Mouse (Mus musculus): ENCODE measurements around the gene Ubash3a. TPM values are rescaled to one million over a fixed set of nuclear protein-coding genes. Genes with fewer than 3 reads are reported as not detected.
"Not testable (repeated sequence)": the region's sequence is repeated elsewhere in the genome, so short reads cannot be mapped to it uniquely, and the experiment has no call there.

Ubash3a gene
- polyA plus RNA-seq, 1 experiment from 2014 or later, result not detected

GRCm38 (mm10) chr17:31265831-31266230 lies 58.2 kb downstream of the Ubash3a start:
- no peak overlapping the region for H3K4me2 ChIP-seq
- H3K4me1 ChIP-seq (replicated peaks), result no peaks in the 10 kb centered on the region
- H3K9me3 ChIP-seq, result no peaks in the 10 kb centered on the region
- no peak overlapping the region for H3K27ac ChIP-seq (replicated peaks)
- no peak overlapping the region for H3K4me3 ChIP-seq
- no peak for ATAC-seq (ENCODE audit: low read depth)
- WGBS, result 91% methylated on average over 9 of the region's 9 CpGs
- H3K9ac ChIP-seq, result no peak overlapping the region
- H3K36me3 ChIP-seq, result no peaks in the 10 kb centered on the region
- H3K27me3 ChIP-seq, result no peaks in the 10 kb centered on the region

- Histone ChIP-seq H3K27ac (replicated peaks) (no peak overlapping the region), H3K4me3 (no peak overlapping the region), H3K27me3 (no peaks in the 10 kb centered on the region), H3K4me1 (replicated peaks) (no peaks in the 10 kb centered on the region), H3K9me3 (no peaks in the 10 kb centered on the region), H3K4me2 (no peak overlapping the region), H3K36me3 (no peaks in the 10 kb centered on the region), H3K9ac (no peak overlapping the region)
- 88% methylated on average over 7 of the region's 7 CpGs for WGBS
- ATAC-seq (ENCODE audit: low read depth), result no peak
These were observed 58.8 kb downstream of the Ubash3a start for GRCm38 (mm10) chr17:31266321-31266950.

- no peak overlapping the region for H3K4me3 ChIP-seq
- no peaks in the 10 kb centered on the region for H3K9me3 ChIP-seq
- no peak for ATAC-seq (ENCODE audit: low read depth)
- no peak overlapping the region for H3K27ac ChIP-seq (replicated peaks)
- H3K36me3 ChIP-seq, result no peaks in the 10 kb centered on the region
- no peak overlapping the region for H3K9ac ChIP-seq
- WGBS, result 77% methylated on average over 4 of the region's 4 CpGs
- H3K27me3 ChIP-seq, result no peaks in the 10 kb centered on the region
- H3K4me1 ChIP-seq (replicated peaks), result no peaks in the 10 kb centered on the region
- no peak overlapping the region for H3K4me2 ChIP-seq
These were observed 59.5 kb downstream of the Ubash3a start for GRCm38 (mm10) chr17:31267138-31267537.

GRCm38 (mm10) chr17:31267603-31268002 lies 59.9 kb downstream of the Ubash3a start:
- no peaks in the 10 kb centered on the region for H3K4me1 ChIP-seq (replicated peaks)
- no peaks in the 10 kb centered on the region for H3K27me3 ChIP-seq
- H3K4me3 ChIP-seq, result no peak overlapping the region
- 87% methylated on average over 6 of the region's 6 CpGs for WGBS
- H3K36me3 ChIP-seq, result no peaks in the 10 kb centered on the region
- no peak overlapping the region for H3K27ac ChIP-seq (replicated peaks)
- no peak for ATAC-seq (ENCODE audit: low read depth)
- H3K9me3 ChIP-seq, result no peaks in the 10 kb centered on the region
- no peak overlapping the region for H3K4me2 ChIP-seq
- no peak overlapping the region for H3K9ac ChIP-seq

- ATAC-seq (ENCODE audit: low read depth), result no peak
- WGBS, result 83% methylated on average over 1 of the region's 1 CpGs
- Histone ChIP-seq H3K4me1 (replicated peaks) (no peaks in the 10 kb centered on the region), H3K27me3 (no peaks in the 10 kb centered on the region), H3K9me3 (no peaks in the 10 kb centered on the region), H3K4me3 (no peak overlapping the region), H3K27ac (replicated peaks) (no peak overlapping the region), H3K4me2 (no peak overlapping the region), H3K9ac (no peak overlapping the region), H3K36me3 (no peaks in the 10 kb centered on the region)
These were observed 60.3 kb downstream of the Ubash3a start for GRCm38 (mm10) chr17:31268016-31268415.

- Histone ChIP-seq H3K4me3 (no peak overlapping the region), H3K9me3 (no peaks in the 10 kb centered on the region), H3K36me3 (no peaks in the 10 kb centered on the region), H3K9ac (no peak overlapping the region), H3K4me2 (no peak overlapping the region), H3K4me1 (replicated peaks) (no peaks in the 10 kb centered on the region), H3K27me3 (no peaks in the 10 kb centered on the region), H3K27ac (replicated peaks) (no peak overlapping the region)
- ATAC-seq (ENCODE audit: low read depth), result no peak
- WGBS, result 92% methylated on average over 2 of the region's 2 CpGs
These were observed 62.1 kb downstream of the Ubash3a start for GRCm38 (mm10) chr17:31269761-31270160.

GRCm38 (mm10) chr17:31270246-31270645 lies 62.6 kb downstream of the Ubash3a start:
- no peak overlapping the region for H3K27ac ChIP-seq (replicated peaks)
- 94% methylated on average over 4 of the region's 4 CpGs for WGBS
- H3K27me3 ChIP-seq, result no peaks in the 10 kb centered on the region
- no peaks in the 10 kb centered on the region for H3K9me3 ChIP-seq
- no peak overlapping the region for H3K4me2 ChIP-seq
- H3K36me3 ChIP-seq, result no peaks in the 10 kb centered on the region
- no peak overlapping the region for H3K4me3 ChIP-seq
- no peak for ATAC-seq (ENCODE audit: low read depth)
- H3K4me1 ChIP-seq (replicated peaks), result no peaks in the 10 kb centered on the region
- no peak overlapping the region for H3K9ac ChIP-seq

- not testable (repeated sequence) for H3K27me3 ChIP-seq; H3K9me3 ChIP-seq; H3K4me3 ChIP-seq; ATAC-seq (ENCODE audit: low read depth); H3K36me3 ChIP-seq; H3K9ac ChIP-seq; H3K27ac ChIP-seq (replicated peaks); H3K4me1 ChIP-seq (replicated peaks); H3K4me2 ChIP-seq
- 78% methylated on average over 8 of the region's 8 CpGs for WGBS
These were observed 63.1 kb downstream of the Ubash3a start for GRCm38 (mm10) chr17:31270736-31271135.

GRCm38 (mm10) chr17:31271136-31271851 lies 63.6 kb downstream of the Ubash3a start:
- Histone ChIP-seq H3K4me2 (no peak overlapping the region), H3K27me3 (no peaks in the 10 kb centered on the region), H3K9ac (no peak overlapping the region), H3K4me1 (replicated peaks) (peaks cover under 1% of the 10 kb centered on the region; the same call in 1 of the 2 replicates), H3K9me3 (no peaks in the 10 kb centered on the region), H3K36me3 (no peaks in the 10 kb centered on the region), H3K4me3 (no peak overlapping the region), H3K27ac (replicated peaks) (no peak overlapping the region)
- no peak for ATAC-seq (ENCODE audit: low read depth)
- WGBS, result 74% methylated on average over 7 of the region's 7 CpGs

GRCm38 (mm10) chr17:31272416-31273165 lies 64.9 kb downstream of the Ubash3a start:
- 0 out of 2 replicates have a peak, but pooled peaks cover 3% of the 10 kb centered on the region for H3K27me3 ChIP-seq
- 88% methylated on average over 9 of the region's 9 CpGs for WGBS

GRCm38 (mm10) chr17:31273631-31274030 lies 66.0 kb downstream of the Ubash3a start:
- no peaks in the 10 kb centered on the region for H3K9me3 ChIP-seq
- H3K4me2 ChIP-seq, result no peak overlapping the region
- WGBS, result 91% methylated on average over 8 of the region's 8 CpGs
- H3K9ac ChIP-seq, result no peak overlapping the region
- no peak overlapping the region for H3K27ac ChIP-seq (replicated peaks)
- H3K27me3 ChIP-seq, result 0 out of 2 replicates have a peak, but pooled peaks cover 3% of the 10 kb centered on the region
- no peaks in the 10 kb centered on the region for H3K36me3 ChIP-seq
- ATAC-seq (ENCODE audit: low read depth), result no peak
- H3K4me1 ChIP-seq (replicated peaks), result peaks cover 17% of the 10 kb centered on the region
- H3K4me3 ChIP-seq, result no peak overlapping the region

More at GRCm38 (mm10) chr17:31272416-31273165, 64.9 kb downstream of the Ubash3a start:
- Histone ChIP-seq H3K4me2 (no peak overlapping the region), H3K27ac (replicated peaks) (no peak overlapping the region), H3K9me3 (no peaks in the 10 kb centered on the region), H3K4me3 (no peak overlapping the region), H3K36me3 (no peaks in the 10 kb centered on the region), H3K4me1 (replicated peaks) (peaks cover 13% of the 10 kb centered on the region), H3K9ac (no peak overlapping the region)
- ATAC-seq (ENCODE audit: low read depth), result no peak

GRCm38 (mm10) chr17:31275181-31275580 lies 67.5 kb downstream of the Ubash3a start:
- ATAC-seq (ENCODE audit: low read depth), result no peak
- no peaks in the 10 kb centered on the region for H3K9me3 ChIP-seq
- 0 out of 2 replicates have a peak, but pooled peaks cover 3% of the 10 kb centered on the region for H3K27me3 ChIP-seq
- H3K9ac ChIP-seq, result no peak overlapping the region
- no peak overlapping the region for H3K4me3 ChIP-seq
- H3K36me3 ChIP-seq, result no peaks in the 10 kb centered on the region
- peaks cover 17% of the 10 kb centered on the region for H3K4me1 ChIP-seq (replicated peaks)
- H3K27ac ChIP-seq (replicated peaks), result no peak overlapping the region
- no peak overlapping the region for H3K4me2 ChIP-seq
- WGBS, result 82% methylated on average over 6 of the region's 6 CpGs

Measured in neural tube, embryonic 13.5 days (tissue).